Mouse (Mus musculus) neural tube, embryonic 13.5 days (tissue): ENCODE data around the gene Fam219b. TPM values are rescaled to one million over a fixed set of nuclear protein-coding genes. Genes with fewer than 3 reads are reported as not detected.
A peak's percentile ranks its signal among the peaks of the same experiment; 100 is the strongest.

Experiments
- ATAC-seq: fragments of 200-750 bp; cut with Nextera tagmentation; 2 replicates; pipeline ENCODE4 v1.8.0; 2017; ENCODE audit warnings: low read depth, mild to moderate bottlenecking, moderate TSS enrichment, moderate library complexity
- H3K27ac ChIP-seq: fragments of 300-500 bp; sonication (generic); replicated peaks from 2 replicates; pipeline ENCODE4 v1.5.1; 2015; ENCODE audit warnings: moderate library complexity, mild to moderate bottlenecking, inconsistent platforms
- H3K27me3 ChIP-seq: fragments of 300-500 bp; sonication (generic); 2 replicates; pipeline ENCODE4 v1.6.1; 2015; ENCODE audit warnings: mild to moderate bottlenecking, inconsistent platforms
- H3K36me3 ChIP-seq: fragments of 300-500 bp; sonication (generic); 2 replicates; pipeline ENCODE4 v1.6.1; 2015; ENCODE audit warnings: mild to moderate bottlenecking, inconsistent platforms
- H3K4me1 ChIP-seq: fragments of 300-500 bp; sonication (generic); replicated peaks from 2 replicates; pipeline ENCODE4 v1.6.1; 2015; ENCODE audit warnings: inconsistent platforms
- H3K4me2 ChIP-seq: fragments of 300-500 bp; sonication (generic); 2 replicates; pipeline ENCODE4 v1.6.1; 2015; ENCODE audit warnings: inconsistent platforms, mild to moderate bottlenecking, moderate library complexity
- H3K4me3 ChIP-seq: fragments of 300-500 bp; sonication (generic); 2 replicates; pipeline ENCODE4 v1.5.1; 2015; ENCODE audit warnings: mild to moderate bottlenecking, inconsistent platforms
- H3K9ac ChIP-seq: fragments of 300-500 bp; sonication (generic); 2 replicates; pipeline ENCODE4 v1.6.1; 2015; ENCODE audit warnings: moderate library complexity, mild to moderate bottlenecking, inconsistent platforms
- H3K9me3 ChIP-seq: fragments of 300-500 bp; sonication (generic); 2 replicates; pipeline ENCODE4 v1.6.1; 2016; ENCODE audit warnings: inconsistent platforms
- WGBS: fragments of 180-500 bp; shearing (Covaris S2); methylation state at CpG from one replicate; pipeline ENCODE4 v1.1.7; 2015; 5-methylcytosine and 5-hydroxymethylcytosine counted together
- polyA plus RNA-seq: library from polyadenylated mRNA; unstranded; fragments of >200 nt; fragmentation: Nextera tagmentation; extraction: Ambion mirVana; gene quantifications from 2 replicates; pipeline ENCODE4 v1.2.1, GENCODE M21; 2015

Fam219b gene
- polyA plus RNA-seq, 1 experiment from 2014 or later, result 20.2 TPM

DNA sequence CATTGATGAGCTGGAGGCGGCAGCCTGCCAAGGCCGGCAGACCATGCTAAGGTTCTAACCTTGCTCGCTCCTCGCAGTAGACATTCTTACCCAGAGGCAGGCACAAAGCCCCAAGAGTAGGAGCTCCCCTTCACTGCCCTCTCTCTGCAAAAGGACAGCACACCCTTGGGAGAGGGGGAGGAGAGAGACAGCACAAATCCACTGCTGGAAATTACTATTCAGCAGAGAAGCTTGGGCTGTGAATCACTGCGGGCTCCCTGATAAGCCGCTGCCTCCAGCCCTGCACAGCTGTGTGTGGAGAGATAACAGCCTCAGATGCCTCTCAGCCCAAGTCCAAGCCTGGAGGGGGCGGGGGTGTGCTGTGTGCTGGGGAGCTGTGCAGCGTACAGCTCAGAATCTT, 31.6 kb upstream of the Fam219b start:
- Histone ChIP-seq H3K9ac (peak overlapping the region; percentile 65), H3K27ac (peak overlapping the region; percentile 78), H3K36me3 (no peaks in the 10 kb centered on the region), H3K9me3 (no peaks in the 10 kb centered on the region), H3K4me1 (peaks cover 59% of the 10 kb centered on the region), H3K4me2 (peak overlapping the region; percentile 82), H3K27me3 (peaks cover 54% of the 10 kb centered on the region), H3K4me3 (peak overlapping the region; percentile 45)
- 3% methylated on average over 8 of the region's 8 CpGs for WGBS
- peak; percentile 78 for ATAC-seq

DNA sequence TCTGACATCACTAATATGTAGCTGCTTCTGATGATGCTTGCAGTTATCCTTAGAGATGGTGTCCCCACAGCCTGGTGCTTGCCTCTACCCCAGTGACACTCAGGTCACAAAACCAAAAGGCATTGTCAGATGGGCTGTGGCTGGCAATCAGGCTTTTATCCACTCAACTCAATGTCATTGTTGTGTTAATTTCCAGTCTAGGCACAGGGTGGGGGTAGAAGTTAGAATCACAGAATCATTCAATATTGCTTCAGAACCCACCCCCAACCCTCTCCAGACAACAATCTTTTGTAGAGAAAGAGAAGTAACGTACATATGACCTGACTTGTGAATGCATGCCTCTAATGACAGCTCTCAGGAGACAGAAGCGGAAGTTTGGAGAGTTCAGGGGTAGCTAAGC, 26.8 kb upstream of the Fam219b start:
- Histone ChIP-seq H3K4me1 (peaks cover 11% of the 10 kb centered on the region), H3K4me2 (no peak overlapping the region), H3K27ac (no peak overlapping the region), H3K9me3 (no peaks in the 10 kb centered on the region), H3K27me3 (peaks cover 12% of the 10 kb centered on the region; the same call in 1 of the 2 replicates), H3K36me3 (no peaks in the 10 kb centered on the region), H3K9ac (no peak overlapping the region), H3K4me3 (no peak overlapping the region)
- ATAC-seq, result no peak
- 45% methylated on average over 2 of the region's 2 CpGs for WGBS

DNA sequence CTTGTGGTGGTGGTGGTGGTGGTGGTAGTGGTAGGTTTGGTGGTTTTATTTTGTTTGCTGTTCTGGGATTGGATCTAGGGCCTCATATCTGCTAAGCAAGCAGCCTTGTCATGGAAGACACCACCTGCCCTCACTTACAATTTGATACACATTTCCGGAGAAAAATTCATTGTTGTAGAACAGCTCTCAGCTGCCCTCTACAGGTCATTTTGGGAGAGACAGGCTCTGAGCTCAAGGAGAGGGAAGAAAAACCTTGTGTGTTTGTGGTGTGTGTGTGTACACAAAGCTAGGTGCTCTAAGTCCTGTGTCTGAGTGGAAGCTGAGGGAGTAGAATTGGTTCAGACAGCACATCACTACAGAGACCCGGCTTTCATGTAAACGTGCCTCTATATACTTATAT, 20.2 kb upstream of the Fam219b start:
- Histone ChIP-seq H3K27ac (0 out of 2 replicates have a peak overlapping the region, but pooled peaks have one; percentile 28), H3K9ac (no peak overlapping the region), H3K9me3 (no peaks in the 10 kb centered on the region), H3K36me3 (no peaks in the 10 kb centered on the region), H3K27me3 (no peaks in the 10 kb centered on the region), H3K4me1 (peaks cover 8% of the 10 kb centered on the region), H3K4me2 (no peak overlapping the region), H3K4me3 (no peak overlapping the region)
- ATAC-seq, result no peak
- WGBS, result 8% methylated on average over 3 of the region's 3 CpGs

DNA sequence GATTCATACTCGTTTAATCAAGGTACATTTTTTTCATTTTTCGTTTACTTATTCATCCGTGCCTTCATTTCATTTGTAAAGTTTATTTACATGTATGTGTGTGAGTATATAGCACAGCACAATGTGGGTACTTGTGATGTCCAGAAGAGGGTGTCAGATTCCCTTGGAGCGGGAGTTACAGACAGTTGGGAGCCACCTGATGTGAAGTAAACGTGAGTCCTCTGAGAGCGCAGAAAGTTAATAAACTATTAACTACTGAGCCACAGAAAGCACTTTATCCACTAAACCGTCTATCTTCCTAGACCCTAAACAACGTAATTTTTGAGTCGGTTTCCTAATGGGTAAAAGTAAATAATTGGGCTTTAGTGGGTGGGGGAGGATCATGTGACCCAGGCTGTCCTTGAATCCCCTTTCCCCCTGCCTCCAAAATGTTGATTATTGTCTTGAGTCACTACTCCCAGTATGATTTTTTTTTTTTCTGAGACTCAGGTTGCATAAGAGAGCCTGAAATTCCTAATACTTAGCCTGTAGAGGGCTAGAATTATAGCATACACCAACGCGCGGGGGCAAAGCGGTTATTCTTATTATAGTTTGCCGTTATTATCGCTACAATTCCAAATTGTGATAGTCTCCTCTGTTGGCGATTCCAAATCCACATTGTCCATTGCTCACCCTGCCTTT, 16.8 kb upstream of the Fam219b start:
- Histone ChIP-seq H3K4me2 (peak overlapping the region; percentile 78), H3K27ac (peak overlapping the region; percentile 96), H3K36me3 (no peaks in the 10 kb centered on the region), H3K9me3 (no peaks in the 10 kb centered on the region), H3K9ac (peak overlapping the region; percentile 97), H3K4me1 (peaks cover 38% of the 10 kb centered on the region), H3K4me3 (peak overlapping the region; percentile 99), H3K27me3 (no peaks in the 10 kb centered on the region)
- WGBS, result 23% methylated on average over 16 of the region's 16 CpGs
- ATAC-seq, result peak; percentile 32; the same call in 1 of the 2 replicates

DNA sequence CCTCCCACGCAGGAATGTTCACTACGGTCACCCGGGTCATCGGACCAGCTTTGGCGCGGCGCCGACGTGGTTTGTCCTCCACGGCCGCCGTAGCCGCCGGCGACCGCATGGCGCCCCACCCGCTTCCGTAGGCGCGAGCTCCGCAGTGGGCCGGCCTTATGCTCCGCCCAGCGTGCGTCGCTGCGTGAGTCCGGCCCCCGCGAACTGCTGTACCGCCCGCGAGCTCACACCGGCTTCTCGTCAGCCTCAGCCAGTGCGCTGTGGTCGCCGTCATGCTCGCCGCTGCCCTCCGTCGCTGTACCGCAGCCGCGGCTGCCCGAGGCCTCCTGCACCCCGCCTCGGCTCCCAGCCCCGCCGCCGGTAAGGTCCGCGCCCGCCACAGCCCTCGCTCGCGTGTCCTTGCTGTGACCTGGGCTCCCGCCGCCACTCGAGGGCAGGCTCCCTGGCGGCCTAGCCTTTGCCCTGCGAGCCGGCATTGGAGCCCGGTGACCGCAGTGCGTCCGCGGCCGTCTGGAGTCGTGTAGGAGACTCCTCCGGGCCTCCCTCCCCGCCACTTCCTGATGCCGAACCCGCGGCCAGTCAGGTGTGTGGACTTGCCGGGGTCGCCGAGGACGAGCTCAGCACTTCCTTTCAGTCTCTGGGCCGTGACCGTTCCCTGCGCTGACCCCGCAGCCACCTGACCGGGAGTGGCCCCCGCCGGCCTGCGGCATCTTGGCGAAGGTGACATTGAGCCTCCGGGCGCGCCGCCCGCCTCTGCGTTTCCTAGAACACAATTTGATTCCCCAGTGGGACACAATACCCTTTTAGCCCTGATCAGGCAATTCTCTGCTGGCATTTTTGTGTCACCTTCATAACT, 16.0 kb upstream of the Fam219b start, which contains the start of gene Cox5a:
Cox5a (plus strand) TSS at position 219 of the 856 bp plus-strand sequence.
- ATAC-seq, result peak; percentile 96
- WGBS, result under 1% methylated on average over 95 of the region's 95 CpGs
- Histone ChIP-seq H3K9ac (peak within 1 kb of the TSS; percentile 97), H3K4me3 (peak within 1 kb of the TSS; percentile 99), H3K27ac (peak within 1 kb of the TSS; percentile 96), H3K9me3 (no peaks in the 10 kb centered on the region), H3K27me3 (no peaks in the 10 kb centered on the region), H3K4me1 (peaks cover 41% of the 10 kb centered on the region), H3K36me3 (no peaks in the 10 kb centered on the region), H3K4me2 (peak within 1 kb of the TSS; percentile 78)

DNA sequence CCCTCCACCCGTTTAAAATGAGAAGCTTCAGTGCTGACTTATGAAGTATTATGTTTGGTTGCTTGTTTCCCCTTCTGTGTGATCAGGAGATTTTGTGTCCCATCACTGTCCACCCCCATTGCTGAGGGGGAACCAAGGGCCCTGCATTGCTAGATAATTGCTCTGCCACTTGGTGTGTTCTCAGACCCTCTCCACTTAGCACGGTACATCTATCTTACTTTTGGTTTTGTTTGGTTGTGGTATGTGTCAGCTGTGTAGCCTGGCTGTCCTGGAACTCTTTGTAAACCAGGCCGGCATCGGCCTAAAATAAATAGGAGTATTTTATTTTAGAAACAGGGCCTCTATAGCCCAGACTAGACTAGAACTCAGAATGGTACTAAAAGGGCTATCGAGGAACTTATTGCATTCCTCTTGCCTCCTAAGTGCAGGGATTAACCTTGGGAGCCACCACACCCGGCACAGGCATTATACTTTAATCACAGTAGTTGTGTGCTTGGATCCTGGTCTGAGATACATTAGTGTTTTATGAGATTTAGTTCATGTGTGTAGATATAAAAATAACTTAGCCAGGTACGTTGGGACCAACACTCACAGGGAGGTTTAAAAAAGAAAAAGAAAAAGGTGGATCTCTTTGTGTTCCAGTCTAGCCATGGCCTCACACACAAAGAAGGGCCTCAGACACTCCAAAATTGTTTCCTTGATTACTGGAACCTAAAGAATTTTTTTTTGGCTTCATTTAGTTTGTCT, 15.0 kb upstream of the Fam219b start:
- Histone ChIP-seq H3K36me3 (no peaks in the 10 kb centered on the region), H3K9ac (peak overlapping the region; percentile 97), H3K4me1 (peaks cover 41% of the 10 kb centered on the region), H3K9me3 (no peaks in the 10 kb centered on the region), H3K27me3 (no peaks in the 10 kb centered on the region), H3K27ac (peak overlapping the region; percentile 96), H3K4me2 (peak overlapping the region; percentile 78), H3K4me3 (peak overlapping the region; percentile 99)
- WGBS, result 38% methylated on average over 7 of the region's 7 CpGs
- no peak for ATAC-seq

DNA sequence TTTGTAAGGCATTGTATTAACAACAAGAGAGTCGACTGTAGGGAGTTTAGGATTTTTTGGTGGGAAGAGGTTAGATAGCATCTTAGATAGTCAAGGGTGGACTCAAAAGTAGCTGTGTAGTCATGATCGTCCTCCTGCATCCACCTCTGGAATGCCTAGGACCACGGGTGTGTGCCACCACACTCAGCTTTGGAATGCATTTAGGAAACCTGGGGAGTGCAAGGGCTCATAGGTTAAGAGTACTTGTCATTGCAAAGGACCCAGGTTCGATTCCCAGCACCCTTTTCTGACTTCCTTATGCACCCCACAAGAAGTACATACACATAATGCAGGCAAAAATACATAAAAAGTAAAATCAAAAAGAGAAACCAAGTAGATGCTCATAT, 14.5 kb upstream of the Fam219b start:
- no peaks in the 10 kb centered on the region for H3K27me3 ChIP-seq
- peak overlapping the region; percentile 78 for H3K4me2 ChIP-seq
- WGBS, result 87% methylated on average over 4 of the region's 4 CpGs
- H3K27ac ChIP-seq, result no peak overlapping the region
- H3K9ac ChIP-seq, result peak overlapping the region; percentile 97
- peaks cover 41% of the 10 kb centered on the region for H3K4me1 ChIP-seq
- H3K36me3 ChIP-seq, result no peaks in the 10 kb centered on the region
- no peak for ATAC-seq
- H3K4me3 ChIP-seq, result peak overlapping the region; percentile 99
- H3K9me3 ChIP-seq, result no peaks in the 10 kb centered on the region

DNA sequence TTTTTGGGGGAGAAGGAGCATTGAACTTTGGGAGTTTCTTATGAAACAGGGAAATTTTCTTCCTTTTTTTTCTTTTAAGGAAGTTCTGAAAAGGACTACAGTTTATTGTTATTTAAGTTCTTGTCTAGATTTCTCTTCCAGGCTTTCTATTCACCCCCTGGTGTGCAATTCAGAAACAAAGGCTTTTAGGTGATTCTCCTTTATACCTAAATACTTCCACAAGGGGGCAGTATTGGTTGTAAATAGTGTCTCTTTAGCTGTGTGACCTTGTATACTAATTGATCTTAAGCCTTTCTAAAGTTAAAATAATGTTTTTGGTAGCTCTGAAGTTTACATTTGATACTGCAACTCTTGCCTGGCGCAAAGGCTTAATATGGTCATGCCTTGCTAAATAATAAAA, 13.6 kb upstream of the Fam219b start:
- Histone ChIP-seq H3K9me3 (no peaks in the 10 kb centered on the region), H3K9ac (no peak overlapping the region), H3K36me3 (no peaks in the 10 kb centered on the region), H3K27me3 (no peaks in the 10 kb centered on the region), H3K27ac (no peak overlapping the region), H3K4me2 (peak overlapping the region; percentile 78), H3K4me3 (no peak overlapping the region), H3K4me1 (peaks cover 49% of the 10 kb centered on the region)
- 90% methylated on average over 1 of the region's 1 CpGs for WGBS
- no peak for ATAC-seq

DNA sequence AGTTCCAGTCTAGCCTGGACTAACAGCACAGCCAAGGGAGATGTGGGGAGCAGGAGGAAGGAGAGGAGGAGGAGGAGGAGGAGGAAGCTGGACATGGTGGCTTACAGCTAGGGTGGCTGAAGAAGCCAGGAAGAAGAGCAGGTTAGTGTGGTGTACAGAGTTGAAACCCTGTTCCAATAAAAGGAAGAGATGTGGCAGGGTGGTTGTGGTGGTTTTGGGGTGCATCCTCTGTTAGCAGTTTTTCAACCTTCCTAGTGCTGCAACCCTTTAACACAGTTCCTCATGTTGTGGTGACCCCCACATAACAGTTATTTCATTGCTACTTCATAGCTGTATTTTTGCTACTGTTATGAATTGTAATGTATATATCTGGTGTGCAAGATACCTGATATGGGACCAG, 12.9 kb upstream of the Fam219b start:
- H3K9ac ChIP-seq, result peak overlapping the region; percentile 41; the same call in 1 of the 2 replicates
- H3K4me2 ChIP-seq, result 0 out of 2 replicates have a peak overlapping the region, but pooled peaks have one; percentile 4
- H3K27me3 ChIP-seq, result no peaks in the 10 kb centered on the region
- no peaks in the 10 kb centered on the region for H3K9me3 ChIP-seq
- ATAC-seq, result no peak
- no peaks in the 10 kb centered on the region for H3K36me3 ChIP-seq
- H3K4me1 ChIP-seq, result peaks cover 55% of the 10 kb centered on the region
- no peak overlapping the region for H3K27ac ChIP-seq
- H3K4me3 ChIP-seq, result no peak overlapping the region

DNA sequence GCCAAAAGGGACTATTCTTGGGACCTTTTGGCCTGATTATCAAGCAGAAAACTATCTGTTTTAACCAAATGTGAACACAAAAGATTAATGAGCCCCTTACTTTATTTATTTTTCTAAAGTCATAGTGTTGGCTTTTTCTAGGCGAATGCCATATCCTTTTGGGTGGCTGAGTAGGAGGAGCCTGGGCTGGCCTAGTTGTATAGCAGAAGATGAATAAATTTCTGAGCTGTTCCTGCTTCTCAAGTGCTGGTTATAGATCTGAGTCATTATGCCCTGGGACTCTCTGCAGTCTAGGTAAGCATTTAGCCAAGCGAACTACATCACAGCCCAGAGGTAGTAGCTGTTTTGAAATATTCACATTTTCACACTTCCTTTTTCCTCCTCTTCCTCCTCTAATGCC, 11.8 kb upstream of the Fam219b start:
- Histone ChIP-seq H3K9ac (no peak overlapping the region), H3K4me1 (peaks cover 53% of the 10 kb centered on the region), H3K9me3 (no peaks in the 10 kb centered on the region), H3K4me3 (no peak overlapping the region), H3K27me3 (no peaks in the 10 kb centered on the region), H3K27ac (no peak overlapping the region), H3K4me2 (no peak overlapping the region), H3K36me3 (peaks cover 6% of the 10 kb centered on the region; the same call in 1 of the 2 replicates)
- no peak for ATAC-seq
- 85% methylated on average over 2 of the region's 2 CpGs for WGBS

DNA sequence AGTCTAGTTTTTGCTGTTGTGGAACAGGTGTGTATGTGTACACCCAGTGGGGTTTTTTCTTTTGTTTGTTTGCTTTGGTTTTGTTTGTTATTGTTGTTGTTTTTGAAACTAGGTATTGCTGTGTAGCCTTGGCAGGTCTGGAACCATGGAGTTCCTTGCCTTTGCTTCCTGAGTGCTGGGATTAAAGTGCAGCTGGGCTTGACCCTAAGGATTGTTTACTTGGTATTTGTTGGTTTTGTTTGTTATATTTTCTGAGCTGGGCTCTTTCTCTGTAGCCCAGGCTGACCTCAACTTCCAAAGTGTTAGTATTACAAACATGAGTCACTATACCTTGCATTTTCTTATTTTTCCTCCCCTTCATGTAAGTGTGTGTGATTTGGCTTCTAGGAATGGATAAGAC, 10.9 kb upstream of the Fam219b start:
- no peak overlapping the region for H3K4me3 ChIP-seq
- no peak overlapping the region for H3K9ac ChIP-seq
- H3K27ac ChIP-seq, result no peak overlapping the region
- peaks cover 51% of the 10 kb centered on the region for H3K4me1 ChIP-seq
- peaks cover 12% of the 10 kb centered on the region for H3K36me3 ChIP-seq
- ATAC-seq, result no peak
- H3K9me3 ChIP-seq, result no peaks in the 10 kb centered on the region
- no peaks in the 10 kb centered on the region for H3K27me3 ChIP-seq
- H3K4me2 ChIP-seq, result no peak overlapping the region

DNA sequence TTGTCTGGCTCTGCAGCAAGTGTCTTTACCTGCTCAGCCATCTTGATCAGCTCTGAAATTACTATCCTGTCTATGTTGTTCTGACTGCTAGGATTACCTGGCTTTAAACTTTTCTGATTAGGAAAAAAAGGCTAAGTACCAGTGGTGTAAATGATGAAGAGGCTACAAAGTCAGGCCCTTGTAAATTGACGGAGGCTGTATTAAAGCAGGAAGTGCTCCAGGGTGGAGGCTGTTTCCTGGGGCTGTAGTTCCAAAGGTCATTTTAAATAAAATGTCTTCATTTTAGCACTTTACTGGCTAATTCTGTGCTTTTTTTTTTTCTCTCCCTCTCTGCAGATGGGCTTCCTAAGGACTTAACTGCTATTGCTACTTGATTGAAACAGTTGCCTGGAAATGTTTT, 5.4 kb upstream of the Fam219b start:
- no peaks in the 10 kb centered on the region for H3K9me3 ChIP-seq
- ATAC-seq, result no peak
- peaks cover 19% of the 10 kb centered on the region for H3K4me1 ChIP-seq
- H3K4me3 ChIP-seq, result no peak overlapping the region
- no peak overlapping the region for H3K4me2 ChIP-seq
- peaks cover 44% of the 10 kb centered on the region for H3K36me3 ChIP-seq
- H3K27ac ChIP-seq, result no peak overlapping the region
- 92% methylated on average over 1 of the region's 1 CpGs for whole genome bisulfite sequencing
- no peak overlapping the region for H3K9ac ChIP-seq
- H3K27me3 ChIP-seq, result no peaks in the 10 kb centered on the region
